Mouse (Mus musculus): ENCODE data around the gene Olfr1135. TPM values are rescaled to one million over a fixed set of nuclear protein-coding genes. Genes with fewer than 3 reads are reported as not detected.

The Olfr1135 gene
- not detected for polyA plus RNA-seq (2014; fragmentation: Illumina TruSeq; extraction: RNeasy Lipid Tissue Mini Kit (QIAGEN cat#74804); ENCODE audit: low read depth, low replicate concordance)

DNA sequence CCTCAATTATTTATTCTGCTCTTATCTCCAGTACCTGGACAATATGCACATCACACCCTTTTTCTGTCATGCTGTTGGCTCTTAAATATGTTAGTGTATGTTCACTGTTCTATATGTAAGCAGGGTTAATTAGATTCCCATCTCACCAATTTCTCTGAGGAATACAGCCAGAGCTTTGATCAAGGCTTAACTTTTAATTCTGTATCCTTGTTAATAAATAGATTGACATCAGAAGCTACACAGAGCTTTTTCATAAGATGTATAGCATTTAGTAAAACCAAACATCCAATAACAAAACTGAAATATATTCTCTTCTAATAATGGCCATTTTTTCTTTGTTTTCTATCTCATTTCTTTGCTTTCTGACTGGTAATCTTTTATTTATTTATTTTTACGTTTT is at the start of gene Olfr1135:
Olfr1135 (minus strand) TSS at position 101 of the 400 bp plus-strand sequence.

GRCm38 (mm10) chr2:87713079-87713478 is 39.6 kb upstream of the Olfr1135 start, which contains the start of gene Olfr1137:
TSS of gene Olfr1137 (minus strand) at chr2:87713179.

GRCm38 (mm10) chr2:87693847-87694246 is 20.4 kb upstream of the Olfr1135 start, which contains the start of gene Olfr1136:
TSS of gene Olfr1136 (minus strand) at chr2:87693947.

DNA sequence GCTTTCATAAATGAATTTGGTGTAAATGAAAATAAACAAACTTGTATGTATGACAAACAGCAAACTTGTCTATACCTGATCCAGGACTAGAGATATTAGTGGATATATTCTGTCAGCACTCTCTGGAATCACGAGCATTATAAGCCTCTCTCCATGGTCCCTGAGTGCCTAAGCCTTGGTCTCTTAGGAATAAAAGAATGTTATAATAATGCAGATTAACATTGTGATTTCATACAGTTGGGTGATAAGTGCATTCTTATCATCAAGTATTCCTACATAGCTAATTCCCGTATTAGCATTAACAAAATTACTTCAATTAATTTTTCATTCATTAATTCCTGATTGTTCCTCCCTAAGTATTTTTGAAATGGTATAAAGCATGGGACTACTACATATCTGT is 15.1 kb downstream of the Olfr1135 start, which contains the start of gene Olfr1134:
Olfr1134 (minus strand) TSS at position 101 of the 400 bp plus-strand sequence.

GRCm38 (mm10) chr2:87647274-87647673 is 26.2 kb downstream of the Olfr1135 start, which contains the start of gene Olfr1133:
TSS of gene Olfr1133 (minus strand) at chr2:87647374.

GRCm38 (mm10) chr2:87637435-87637834 is 36.0 kb downstream of the Olfr1135 start, which contains the start of gene Olfr1132:
TSS of gene Olfr1132 (minus strand) at chr2:87637535.

DNA sequence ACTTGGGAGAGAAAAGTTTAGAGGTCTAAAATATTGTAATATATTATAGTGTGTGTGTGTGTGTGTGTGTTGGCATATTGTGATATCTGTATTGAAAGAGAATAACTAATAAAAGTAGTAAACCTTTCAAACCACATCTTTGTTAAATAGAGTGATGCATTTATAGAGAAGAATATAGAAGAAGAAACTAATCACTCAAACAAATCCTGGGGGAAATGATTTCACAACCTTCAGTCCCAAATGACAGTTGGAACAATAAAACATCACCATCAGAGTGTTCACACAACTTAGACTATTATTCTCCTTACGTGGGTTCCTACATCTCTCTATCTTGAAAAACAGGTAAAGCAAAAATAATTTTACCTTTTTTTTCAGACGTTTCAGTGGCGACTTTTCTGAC is 46.7 kb downstream of the Olfr1135 start, which contains the start of gene Olfr1131:
Olfr1131 (plus strand) TSS at position 301 of the 400 bp plus-strand sequence.

Other genes starting within 250 kb of the Olfr1135 start
- gene Olfr1124, start 243.4 kb downstream of the Olfr1135 start, polyA plus RNA-seq (2014; fragmentation: Illumina TruSeq; extraction: RNeasy Lipid Tissue Mini Kit (QIAGEN cat#74804); ENCODE audit: low read depth, low replicate concordance) = not detected
- not detected for gene Olfr1126, start 219.7 kb downstream of the Olfr1135 start, polyA plus RNA-seq (2014; fragmentation: Illumina TruSeq; extraction: RNeasy Lipid Tissue Mini Kit (QIAGEN cat#74804); ENCODE audit: low read depth, low replicate concordance)
- not detected for gene Pramel7, start 176.6 kb downstream of the Olfr1135 start, polyA plus RNA-seq (2014; fragmentation: Illumina TruSeq; extraction: RNeasy Lipid Tissue Mini Kit (QIAGEN cat#74804); ENCODE audit: low read depth, low replicate concordance)
- not detected for gene Pramel6, start 167.1 kb downstream of the Olfr1135 start, polyA plus RNA-seq (2014; fragmentation: Illumina TruSeq; extraction: RNeasy Lipid Tissue Mini Kit (QIAGEN cat#74804); ENCODE audit: low read depth, low replicate concordance)
- not detected for gene Olfr153, start 141.9 kb downstream of the Olfr1135 start, polyA plus RNA-seq (2014; fragmentation: Illumina TruSeq; extraction: RNeasy Lipid Tissue Mini Kit (QIAGEN cat#74804); ENCODE audit: low read depth, low replicate concordance)
- gene Olfr1128, start 128.1 kb downstream of the Olfr1135 start, polyA plus RNA-seq (2014; fragmentation: Illumina TruSeq; extraction: RNeasy Lipid Tissue Mini Kit (QIAGEN cat#74804); ENCODE audit: low read depth, low replicate concordance) = not detected
- gene Olfr1129, start 99.8 kb downstream of the Olfr1135 start, polyA plus RNA-seq (2014; fragmentation: Illumina TruSeq; extraction: RNeasy Lipid Tissue Mini Kit (QIAGEN cat#74804); ENCODE audit: low read depth, low replicate concordance) = not detected
- not detected for gene Olfr1130, start 67.5 kb downstream of the Olfr1135 start, polyA plus RNA-seq (2014; fragmentation: Illumina TruSeq; extraction: RNeasy Lipid Tissue Mini Kit (QIAGEN cat#74804); ENCODE audit: low read depth, low replicate concordance)
- not detected for gene Olfr1131, start 46.6 kb downstream of the Olfr1135 start, polyA plus RNA-seq (2014; fragmentation: Illumina TruSeq; extraction: RNeasy Lipid Tissue Mini Kit (QIAGEN cat#74804); ENCODE audit: low read depth, low replicate concordance)
- not detected for gene Olfr1132, start 36.1 kb downstream of the Olfr1135 start, polyA plus RNA-seq (2014; fragmentation: Illumina TruSeq; extraction: RNeasy Lipid Tissue Mini Kit (QIAGEN cat#74804); ENCODE audit: low read depth, low replicate concordance)
- not detected for gene Olfr1133, start 26.3 kb downstream of the Olfr1135 start, polyA plus RNA-seq (2014; fragmentation: Illumina TruSeq; extraction: RNeasy Lipid Tissue Mini Kit (QIAGEN cat#74804); ENCODE audit: low read depth, low replicate concordance)
- not detected for gene Olfr1134, start 15.2 kb downstream of the Olfr1135 start, polyA plus RNA-seq (2014; fragmentation: Illumina TruSeq; extraction: RNeasy Lipid Tissue Mini Kit (QIAGEN cat#74804); ENCODE audit: low read depth, low replicate concordance)
- gene Olfr1136, start 20.3 kb upstream of the Olfr1135 start, polyA plus RNA-seq (2014; fragmentation: Illumina TruSeq; extraction: RNeasy Lipid Tissue Mini Kit (QIAGEN cat#74804); ENCODE audit: low read depth, low replicate concordance) = not detected
- not detected for gene Olfr1137, start 39.5 kb upstream of the Olfr1135 start, polyA plus RNA-seq (2014; fragmentation: Illumina TruSeq; extraction: RNeasy Lipid Tissue Mini Kit (QIAGEN cat#74804); ENCODE audit: low read depth, low replicate concordance)
- gene Olfr1138, start 66.3 kb upstream of the Olfr1135 start, polyA plus RNA-seq (2014; fragmentation: Illumina TruSeq; extraction: RNeasy Lipid Tissue Mini Kit (QIAGEN cat#74804); ENCODE audit: low read depth, low replicate concordance) = not detected
- gene Olfr1140, start 70.1 kb upstream of the Olfr1135 start, polyA plus RNA-seq (2014; fragmentation: Illumina TruSeq; extraction: RNeasy Lipid Tissue Mini Kit (QIAGEN cat#74804); ENCODE audit: low read depth, low replicate concordance) = not detected
- not detected for gene Olfr1141, start 80.3 kb upstream of the Olfr1135 start, polyA plus RNA-seq (2014; fragmentation: Illumina TruSeq; extraction: RNeasy Lipid Tissue Mini Kit (QIAGEN cat#74804); ENCODE audit: low read depth, low replicate concordance)
- not detected for gene Olfr152, start 105.8 kb upstream of the Olfr1135 start, polyA plus RNA-seq (2014; fragmentation: Illumina TruSeq; extraction: RNeasy Lipid Tissue Mini Kit (QIAGEN cat#74804); ENCODE audit: low read depth, low replicate concordance)
- not detected for gene Olfr1143, start 126.9 kb upstream of the Olfr1135 start, polyA plus RNA-seq (2014; fragmentation: Illumina TruSeq; extraction: RNeasy Lipid Tissue Mini Kit (QIAGEN cat#74804); ENCODE audit: low read depth, low replicate concordance)
- gene Olfr1145, start 136.2 kb upstream of the Olfr1135 start, polyA plus RNA-seq (2014; fragmentation: Illumina TruSeq; extraction: RNeasy Lipid Tissue Mini Kit (QIAGEN cat#74804); ENCODE audit: low read depth, low replicate concordance) = not detected
- not detected for gene Olfr1148, start 156.9 kb upstream of the Olfr1135 start, polyA plus RNA-seq (2014; fragmentation: Illumina TruSeq; extraction: RNeasy Lipid Tissue Mini Kit (QIAGEN cat#74804); ENCODE audit: low read depth, low replicate concordance)
- gene Olfr1150-ps1, start 170.3 kb upstream of the Olfr1135 start, polyA plus RNA-seq (2014; fragmentation: Illumina TruSeq; extraction: RNeasy Lipid Tissue Mini Kit (QIAGEN cat#74804); ENCODE audit: low read depth, low replicate concordance) = not detected
- not detected for gene Olfr1151, start 182.2 kb upstream of the Olfr1135 start, polyA plus RNA-seq (2014; fragmentation: Illumina TruSeq; extraction: RNeasy Lipid Tissue Mini Kit (QIAGEN cat#74804); ENCODE audit: low read depth, low replicate concordance)
- gene Olfr1152, start 192.8 kb upstream of the Olfr1135 start, polyA plus RNA-seq (2014; fragmentation: Illumina TruSeq; extraction: RNeasy Lipid Tissue Mini Kit (QIAGEN cat#74804); ENCODE audit: low read depth, low replicate concordance) = not detected
- gene Olfr1153, start 221.3 kb upstream of the Olfr1135 start, polyA plus RNA-seq (2014; fragmentation: Illumina TruSeq; extraction: RNeasy Lipid Tissue Mini Kit (QIAGEN cat#74804); ENCODE audit: low read depth, low replicate concordance) = not detected
- gene Olfr1154, start 231.5 kb upstream of the Olfr1135 start, polyA plus RNA-seq (2014; fragmentation: Illumina TruSeq; extraction: RNeasy Lipid Tissue Mini Kit (QIAGEN cat#74804); ENCODE audit: low read depth, low replicate concordance) = not detected

Measured in sigmoid colon, adult 10 weeks (tissue).